Mouse (Mus musculus) heart, adult 2 months (tissue): ENCODE measurements around the gene Card9.

Source experiments
- EP300 ChIP-seq: fragments of 200-500 bp; IDR thresholded peaks from 2 replicates; pipeline ENCODE4 v1.6.1; 2011; ENCODE audit warnings: low read depth, low read length, control low read depth; ENCODE audit not compliant: insufficient read depth
- POLR2A ChIP-seq: fragments of 200-500 bp; IDR thresholded peaks from 2 replicates; pipeline ENCODE4 v1.6.1; 2011; ENCODE audit warnings: mild to moderate bottlenecking, low read depth, low read length, control low read depth; ENCODE audit not compliant: insufficient read depth

- no peak for TF ChIP-seq POLR2A
- TF ChIP-seq EP300, result no peak
Observed at GRCm38 (mm10) chr2:26363481-26363880, 2.8 kb upstream of the Card9 start.
